Mouse (Mus musculus): ENCODE results near the gene Wdr60.
"Not testable (repeated sequence)": the region's sequence is repeated elsewhere in the genome, so short reads cannot be mapped to it uniquely, and the experiment has no call there.

Gene Wdr60

DNA sequence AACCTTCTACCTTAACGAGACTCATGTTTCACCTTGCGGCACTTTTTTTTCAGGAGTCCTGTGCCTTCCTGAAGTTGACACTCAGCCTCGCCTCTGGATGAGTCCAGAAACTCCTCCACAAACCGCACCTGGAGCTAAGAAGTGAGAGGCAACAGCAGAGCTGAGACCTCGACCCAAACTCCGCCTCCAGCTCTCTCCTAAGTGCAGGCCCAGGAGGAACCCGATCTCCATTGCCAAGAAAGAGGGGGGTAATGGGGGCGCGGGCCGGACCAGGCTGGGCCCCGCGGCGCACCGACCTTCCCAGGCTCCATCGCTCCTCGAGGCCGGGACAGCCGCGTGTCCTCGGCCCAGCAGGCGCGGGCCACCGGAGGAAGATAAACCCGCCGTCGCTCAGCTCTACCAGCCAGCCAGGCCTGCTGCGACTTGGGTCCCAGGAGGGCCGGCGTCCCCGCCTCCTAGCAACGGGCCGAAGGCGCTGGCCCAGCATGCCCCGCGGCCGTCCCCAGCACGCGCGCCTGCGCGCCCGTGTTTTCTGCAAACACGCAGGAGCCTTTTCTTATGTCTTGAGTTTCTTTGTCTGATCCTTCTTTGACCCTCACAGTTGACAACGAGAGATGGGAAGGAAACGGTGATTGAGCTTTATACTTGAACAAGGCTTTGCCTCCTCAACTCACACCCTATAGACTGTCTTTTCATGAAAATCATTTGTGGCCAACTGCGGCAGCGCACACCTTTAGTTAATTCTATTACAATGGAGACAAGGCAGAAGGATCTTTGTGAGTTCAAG lies at the start of gene Wdr60:
Gene Wdr60, minus strand, starts transcription at position 468 of the 787 bp plus-strand sequence.
- peak; percentile 80 to 83 for DNase-seq

DNA sequence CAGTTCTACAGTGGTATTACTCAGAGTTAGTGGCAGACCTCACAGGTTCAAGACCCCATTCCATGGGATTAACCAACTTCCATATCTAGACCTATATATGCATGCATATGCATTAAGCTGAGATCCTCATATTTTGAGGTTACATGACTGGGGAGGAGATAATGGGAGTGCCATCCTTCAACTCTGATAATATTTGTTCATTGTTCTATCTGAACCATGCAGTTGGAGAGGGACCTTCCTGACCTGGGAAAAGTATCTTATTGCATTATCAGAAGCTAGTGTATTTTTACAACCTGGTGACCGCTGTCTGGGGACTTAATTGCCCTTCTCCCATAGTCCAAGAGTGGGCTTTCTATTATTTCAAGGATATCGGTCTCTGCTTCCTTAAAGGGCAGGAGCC lies 45.8 kb upstream of the Wdr60 start:
- DNase-seq, result no peak

- DNase-seq, result no peak
These were observed 45.0 kb upstream of the Wdr60 start for GRCm38 (mm10) chr12:116307870-116308269.

GRCm38 (mm10) chr12:116306042-116306441 lies 43.2 kb upstream of the Wdr60 start:
- no peak for DNase-seq

- DNase-seq, result no peak
These were observed 39.4 kb upstream of the Wdr60 start for GRCm38 (mm10) chr12:116302181-116302580.

GRCm38 (mm10) chr12:116299906-116300305 lies 37.1 kb upstream of the Wdr60 start:
- no peak for DNase-seq

DNA sequence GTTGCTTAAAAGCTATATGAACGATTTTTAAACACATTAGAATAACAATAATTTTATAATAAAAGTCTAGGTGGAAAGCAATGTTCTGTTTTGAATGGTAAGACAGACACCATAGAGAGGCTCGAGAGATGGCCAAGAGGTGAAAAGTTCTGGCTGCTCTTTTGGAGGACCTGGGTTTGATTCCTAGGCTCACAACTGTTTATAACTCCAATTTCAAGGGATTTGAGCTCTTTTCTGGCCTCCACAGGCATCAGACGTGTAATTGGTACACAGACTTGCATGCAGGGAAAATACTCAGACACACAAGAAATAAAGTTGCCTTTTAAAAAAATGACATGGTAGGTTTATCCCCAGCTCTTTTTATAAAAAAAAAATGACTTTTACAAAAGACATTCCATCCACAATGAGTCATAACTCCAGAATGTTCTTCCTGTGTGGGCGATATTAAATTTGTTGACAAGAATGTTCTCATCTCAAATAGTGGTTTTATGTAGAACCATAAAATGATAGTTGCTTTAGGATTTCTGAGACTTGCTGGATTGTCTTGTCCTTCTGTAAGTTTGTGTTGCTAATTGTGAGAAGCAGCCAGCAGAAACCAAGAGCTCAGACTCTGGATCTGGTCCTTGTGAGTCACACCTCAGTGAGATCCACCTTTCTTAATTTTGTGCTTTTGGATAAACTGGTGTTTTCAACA lies 30.9 kb upstream of the Wdr60 start:
- no peak for DNase-seq

GRCm38 (mm10) chr12:116293185-116293584 lies 30.4 kb upstream of the Wdr60 start:
- no peak for DNase-seq

GRCm38 (mm10) chr12:116283511-116283910 lies 20.7 kb upstream of the Wdr60 start:
- no peak for DNase-seq

- DNase-seq, result no peak
These were observed 20.0 kb upstream of the Wdr60 start for GRCm38 (mm10) chr12:116282856-116283255.

- DNase-seq, result peak in 1 of 2 experiments; percentile 55
These were observed 18.8 kb upstream of the Wdr60 start for GRCm38 (mm10) chr12:116281427-116282281.

GRCm38 (mm10) chr12:116280653-116281364 lies 18.0 kb upstream of the Wdr60 start, which contains the start of gene Esyt2:
TSS of gene Esyt2 (plus strand) at chr12:116281196.
- peak; percentile 99 to 100 for DNase-seq

DNA sequence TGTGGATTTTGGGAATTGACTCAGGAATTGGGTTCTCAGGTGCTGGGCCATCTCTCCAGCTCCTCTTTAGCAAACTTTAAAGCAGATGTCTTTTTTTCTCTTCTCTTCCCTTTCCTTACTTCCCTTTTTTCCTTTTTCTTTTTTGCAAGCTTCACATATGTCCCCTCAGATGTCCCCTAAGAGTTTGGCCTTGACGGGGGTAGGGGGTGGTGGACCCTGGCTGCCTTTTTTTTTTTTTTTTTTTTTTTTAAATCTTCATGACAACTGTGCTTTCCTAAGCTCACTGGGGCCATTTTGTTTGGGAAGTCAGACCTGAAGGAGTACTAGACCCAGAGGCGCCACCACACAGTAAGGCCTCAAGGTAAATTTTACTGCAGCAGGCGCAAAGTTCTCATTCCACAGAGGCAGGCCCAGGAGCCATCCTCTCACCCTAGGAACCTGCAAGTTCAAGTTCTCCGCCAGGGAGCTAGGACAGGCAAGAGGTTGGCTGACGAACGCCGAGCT lies 17.4 kb upstream of the Wdr60 start:
- no peak for DNase-seq

DNA sequence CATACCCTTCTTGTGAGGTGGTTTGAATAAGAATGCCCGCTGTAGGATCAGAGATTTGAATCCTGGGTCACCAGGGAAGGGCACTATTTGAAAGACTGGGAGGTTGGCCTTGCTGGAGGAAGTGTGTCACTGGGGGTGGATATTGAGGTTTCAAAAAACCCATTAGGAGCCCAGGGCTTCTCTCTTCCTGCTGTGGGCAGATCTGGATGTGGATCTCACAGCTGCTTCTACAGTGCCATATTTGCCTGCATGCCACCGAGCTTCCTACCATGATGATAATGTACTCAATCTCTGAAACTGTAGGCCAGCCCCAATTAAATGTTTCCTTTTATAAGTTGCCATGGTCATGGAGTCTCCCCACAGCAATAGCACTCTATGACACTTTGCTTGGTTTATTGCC lies 16.4 kb upstream of the Wdr60 start:
- DNase-seq, result no peak

- DNase-seq, result no peak
These were observed 15.7 kb upstream of the Wdr60 start for GRCm38 (mm10) chr12:116278541-116278940.

DNA sequence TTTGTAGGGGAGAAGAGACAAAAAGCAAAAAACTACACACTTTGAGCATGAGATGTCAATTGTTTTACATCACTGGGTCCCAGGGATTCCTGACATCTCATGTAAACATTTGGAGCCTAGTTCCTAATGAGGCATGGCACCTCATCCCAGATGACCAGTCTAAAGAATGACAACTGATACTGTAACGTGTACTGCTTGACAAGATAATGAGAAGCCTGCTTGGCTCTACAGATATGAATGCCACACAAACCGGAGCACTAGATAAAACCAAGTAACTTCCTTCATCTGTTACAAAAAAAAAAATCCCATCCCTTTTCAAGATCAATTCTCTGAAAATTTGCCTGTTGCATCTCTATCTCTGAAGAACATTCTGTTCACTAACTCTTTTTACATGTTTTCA lies 14.1 kb upstream of the Wdr60 start:
- no peak for DNase-seq

DNA sequence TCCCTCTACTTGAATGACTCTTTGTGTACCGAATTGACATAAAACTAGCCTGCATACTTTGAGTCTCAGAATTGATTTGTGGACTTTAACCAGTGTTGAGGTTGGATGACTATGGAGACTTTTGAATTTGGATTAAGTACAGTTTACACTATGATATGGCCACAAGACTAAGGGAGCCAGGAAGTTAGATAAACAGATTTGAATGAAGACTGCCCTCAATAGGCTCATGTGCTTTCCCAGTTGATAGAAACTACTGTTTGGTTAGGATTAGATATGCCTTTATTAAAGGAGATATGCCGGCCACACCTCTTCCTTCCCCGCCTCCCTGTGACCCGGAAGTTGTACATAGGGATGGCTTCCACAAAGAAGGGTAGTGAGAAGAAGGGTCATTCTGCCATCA lies 12.8 kb upstream of the Wdr60 start:
- DNase-seq, result no peak

- not testable (repeated sequence) for DNase-seq
These were observed 12.3 kb upstream of the Wdr60 start, which contains the start of gene Gm11027 for GRCm38 (mm10) chr12:116275086-116275485. TSS of gene Gm11027 (plus strand) at chr12:116275386.

DNA sequence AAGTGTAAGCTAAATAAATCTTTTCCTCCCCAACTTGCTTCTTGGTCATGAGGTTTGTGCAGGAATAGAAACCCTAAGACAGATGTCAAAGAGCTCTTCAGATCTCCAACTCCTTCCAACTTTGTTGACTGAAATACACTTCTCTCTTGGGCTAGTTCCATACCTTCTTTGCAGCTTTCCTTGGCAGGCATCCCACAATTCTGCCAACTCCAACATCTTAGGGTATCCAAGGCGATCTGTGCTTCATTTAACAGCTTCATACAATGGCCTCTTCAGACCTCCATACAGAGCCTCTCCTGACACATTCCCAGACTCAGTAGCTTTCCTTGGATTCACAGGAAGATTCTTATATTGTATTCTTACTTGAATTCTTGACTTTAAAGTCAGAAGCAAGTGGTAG lies 10.9 kb upstream of the Wdr60 start:
- DNase-seq, result no peak

DNA sequence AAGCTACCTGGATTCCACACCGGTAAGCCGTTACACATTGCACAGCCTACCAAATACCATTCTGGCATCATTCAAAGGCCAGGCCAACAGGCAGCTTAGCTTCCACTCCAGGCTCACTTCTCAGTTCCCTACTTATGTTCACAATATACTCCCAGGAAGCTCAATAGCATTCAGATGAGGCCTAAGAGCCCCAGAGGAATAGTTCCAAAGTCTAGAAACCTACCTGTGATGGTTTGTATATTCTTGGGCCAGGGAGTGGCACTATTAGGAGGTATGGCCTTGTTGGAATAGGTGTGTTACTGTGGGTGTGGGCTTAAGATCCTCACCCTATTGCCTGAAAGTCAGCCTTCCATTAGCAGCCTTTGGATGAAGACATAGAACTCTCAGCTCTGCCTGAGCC lies 8.2 kb upstream of the Wdr60 start:
- no peak for DNase-seq

- no peak for DNase-seq
These were observed 7.7 kb upstream of the Wdr60 start for GRCm38 (mm10) chr12:116270538-116270937.

- DNase-seq, result no peak
These were observed 6.6 kb upstream of the Wdr60 start for GRCm38 (mm10) chr12:116269450-116269849.
